27 mouse cellular contexts compared by ENCODE assay signal in genomic region chr5:12512471-12512870, GRCm38 (mm10).
"Had no signal": no experiment of that assay in that cellular context is flagged by ENCODE, and none has a peak within 500 bp of the region (broad histone marks: within the 10 kb centered on the region; RNA-seq: fewer than 3 reads in every experiment).

No protein-coding gene starts in this region.

- H3K27ac ChIP-seq: heart, adult 2 months; hindbrain, embryonic 10.5 days; hindbrain, embryonic 12.5 days; hindbrain, embryonic 14.5 days; kidney, embryonic 15.5 days; kidney, postnatal 0 days; layer of hippocampus, adult 2 months; limb, embryonic 13.5 days; limb, embryonic 15.5 days; liver, embryonic 13.5 days; liver, embryonic 15.5 days had no signal

- H3K4me3 ChIP-seq: heart, adult 2 months; heart, embryonic 12.5 days; hindbrain, embryonic 10.5 days; hindbrain, embryonic 12.5 days; kidney, embryonic 15.5 days; layer of hippocampus, adult 2 months; limb, embryonic 13.5 days; limb, embryonic 15.5 days; liver, embryonic 13.5 days; liver, embryonic 15.5 days had no signal

- ATAC-seq: hindbrain, embryonic 16.5 days; inflammation-experienced regulatory T-cells, adult 6 months had no signal

- H3K9ac ChIP-seq: heart, embryonic 12.5 days; hindbrain, embryonic 12.5 days; hindbrain, embryonic 14.5 days; kidney, embryonic 15.5 days; limb, embryonic 13.5 days; limb, embryonic 15.5 days; liver, embryonic 13.5 days; liver, embryonic 15.5 days had no signal

- DNase-seq: gastrocnemius, postnatal 14 days; gastrocnemius, postnatal 36 days; heart, adult 11 months; heart, adult 2 months; heart, postnatal 10 days; heart, postnatal 4 days; kidney, adult 11 months; kidney, adult 2 months; kidney, adult 9 months; kidney, postnatal 14 days; kidney, postnatal 36 days; layer of hippocampus, postnatal 36 days; left cerebral cortex, postnatal 4 days; liver, embryonic 13.5 days had no signal

- H3K27me3 ChIP-seq: heart, embryonic 12.5 days; hindbrain, embryonic 12.5 days; kidney, embryonic 15.5 days; limb, embryonic 13.5 days; limb, embryonic 15.5 days; liver, embryonic 13.5 days; liver, embryonic 15.5 days had no signal

- H3K9me3 ChIP-seq: heart, embryonic 12.5 days; hindbrain, embryonic 10.5 days; hindbrain, embryonic 12.5 days; kidney, embryonic 15.5 days; limb, embryonic 13.5 days; limb, embryonic 15.5 days; liver, embryonic 13.5 days; liver, embryonic 15.5 days had no signal

- H3K36me3 ChIP-seq: heart, embryonic 12.5 days; hindbrain, embryonic 10.5 days; hindbrain, embryonic 12.5 days; limb, embryonic 15.5 days; liver, embryonic 13.5 days; liver, embryonic 15.5 days had no signal

- H3K4me2 ChIP-seq: heart, embryonic 12.5 days; hindbrain, embryonic 12.5 days; hindbrain, embryonic 14.5 days; kidney, embryonic 15.5 days; limb, embryonic 13.5 days; limb, embryonic 15.5 days; liver, embryonic 11.5 days; liver, embryonic 13.5 days; liver, embryonic 15.5 days had no signal

- H3K4me1 ChIP-seq: limb, embryonic 15.5 days; liver, embryonic 13.5 days; liver, embryonic 15.5 days had no signal
